18 mouse cellular contexts compared by ENCODE assay signal in the genomic region with DNA sequence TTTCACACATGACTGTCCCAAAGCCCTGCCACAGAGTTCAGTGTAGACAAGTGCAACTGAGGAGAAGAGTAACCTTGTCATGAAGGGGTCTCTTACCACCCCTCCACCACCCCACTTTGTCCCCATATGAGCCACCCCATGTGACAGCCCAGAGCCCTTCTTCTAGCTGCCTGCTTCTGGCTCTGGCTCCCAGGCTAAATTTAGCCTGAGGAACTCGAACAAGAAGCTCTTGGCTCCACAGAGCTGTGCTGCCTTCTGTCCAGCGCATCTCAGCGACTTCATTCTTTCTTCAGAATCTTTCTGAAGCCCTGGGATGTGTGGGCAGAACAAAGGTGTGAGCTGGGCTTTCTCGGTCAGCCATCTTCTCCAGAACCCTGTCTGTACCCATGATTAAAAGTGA.
DNase-seq lines count a peak whose midpoint lies in the region; ATAC-seq lines count a peak whose summit lies in the region.
"Had no signal": no experiment of that assay in that cellular context is flagged by ENCODE, and none has a peak within 500 bp of the region (broad histone marks: within the 10 kb centered on the region; RNA-seq: fewer than 3 reads in every experiment).

No protein-coding gene starts in this region.

- no peak for DNase-seq in frontal cortex, postnatal 25 days (ENCODE audit: low spot score in 2 of 2)
- DNase-seq in left cerebral cortex, adult 18-20 months (ENCODE audit: low spot score in 2 of 2) = peak; percentile 41 to 58
- DNase-seq in left cerebral cortex, adult 8-10 months (ENCODE audit: low spot score in 2 of 2) = no peak
- peak; percentile 55 to 60 for DNase-seq in left cerebral cortex, postnatal 14 days (ENCODE audit: low spot score in 2 of 2)
- DNase-seq in urinary bladder, postnatal 25 days (ENCODE audit: low spot score) = no peak
- no peak for DNase-seq in spleen, postnatal 36 days (ENCODE audit: low spot score in 2 of 2)
- DNase-seq: adrenal gland, postnatal 36 days; gastrocnemius, postnatal 36 days; kidney, adult 2 months; kidney, postnatal 14 days; lung, postnatal 14 days; retina, postnatal 1 day; thymus, adult 18-20 months had no signal

- peak; percentile 82 for ATAC-seq in frontal cortex, adult (ENCODE audit: low TSS enrichment)
- ATAC-seq: activated CD4-positive, CD25-positive, alpha-beta regulatory T cell, adult 4 months; forebrain, embryonic 13.5 days; midbrain, embryonic 16.5 days; Patski had no signal

- intact Hi-C loops in left cerebral cortex, postnatal 14 days (cut with DNase I) = no loop called here

Comparison
In these comparisons a context has a peak if more than half of its experiments do, and no peak if none do; other contexts are left out.
1. DNase-seq: peak in left cerebral cortex, adult 18-20 months (2 of 2) and left cerebral cortex, postnatal 14 days (2 of 2); none in frontal cortex, postnatal 25 days (0 of 2), left cerebral cortex, adult 8-10 months (0 of 2), urinary bladder, postnatal 25 days (single experiment) and spleen, postnatal 36 days (0 of 2).